Mouse (Mus musculus) lung, embryonic 14.5 days (tissue): ENCODE measurements at regions not wholly inside any gene's neighbourhood (a gene's known extent, or its start where the extent isn't known, plus 50 kb on each side); places are given as distances from the start of the nearest gene placed in this dataset.

Source experiments
- ATAC-seq: fragments of 200-750 bp; cut with Nextera tagmentation; 2 replicates; pipeline ENCODE4 v1.8.0; 2017; ENCODE audit warnings: mild to moderate bottlenecking, moderate TSS enrichment, moderate library complexity; ENCODE audit not compliant: insufficient read depth
- DNase-seq: peaks from one replicate; pipeline ENCODE4 v3.0.0-alpha.2; 2015
- H3K27ac ChIP-seq: fragments of 300-500 bp; sonication (generic); 2 replicates; pipeline ENCODE4 v1.5.1; 2014; ENCODE audit warnings: low read depth, mild to moderate bottlenecking, moderate library complexity
- H3K27me3 ChIP-seq: fragments of 300-500 bp; sonication (generic); 2 replicates; pipeline ENCODE4 v1.6.1; 2014; ENCODE audit warnings: low read length, control low read depth; ENCODE audit not compliant: insufficient read depth
- H3K36me3 ChIP-seq: fragments of 300-500 bp; sonication (generic); 2 replicates; pipeline ENCODE4 v1.6.1; 2014; ENCODE audit warnings: control low read depth; ENCODE audit not compliant: insufficient read depth
- H3K4me1 ChIP-seq: fragments of 300-500 bp; sonication (generic); 2 replicates; pipeline ENCODE4 v1.6.1; 2014; ENCODE audit warnings: antibody characterized with exemption, control low read depth; ENCODE audit not compliant: insufficient read depth
- H3K4me2 ChIP-seq: fragments of 300-500 bp; sonication (generic); 2 replicates; pipeline ENCODE4 v1.6.1; 2014; ENCODE audit warnings: mild to moderate bottlenecking
- H3K4me3 ChIP-seq: fragments of 300-500 bp; sonication (generic); 2 replicates; pipeline ENCODE4 v1.5.1; 2014; ENCODE audit warnings: low read depth, low read length
- H3K9ac ChIP-seq: fragments of 300-500 bp; sonication (generic); 2 replicates; pipeline ENCODE4 v1.6.1; 2014
- H3K9me3 ChIP-seq: fragments of 300-500 bp; sonication (generic); 2 replicates; pipeline ENCODE4 v1.6.1; 2016; ENCODE audit warnings: low read depth, low read length, control low read depth
- CTCF ChIP-seq: IDR thresholded peaks from 2 replicates; pipeline ENCODE4 v1.5.1; 2016; ENCODE audit warnings: antibody characterized with exemption, low read depth
- WGBS: fragments of 180-500 bp; shearing (Covaris S2); extraction: QIAGEN DNeasy Blood & Tissue Kit; methylation state at CpG from one replicate; pipeline ENCODE4 v1.1.7; 2014; 5-methylcytosine and 5-hydroxymethylcytosine counted together

GRCm38 (mm10) chr8:56412026-56412425 is 117.6 kb downstream of the Hpgd start:
- DNase-seq (peak; percentile 7), ATAC-seq (no peak)
- Histone ChIP-seq H3K36me3 (no peaks in the 10 kb centered on the region), H3K27me3 (no peaks in the 10 kb centered on the region), H3K4me3 (no peak overlapping the region), H3K4me2 (no peak overlapping the region), H3K4me1 (0 out of 2 replicates have a peak, but pooled peaks cover 3% of the 10 kb centered on the region), H3K27ac (no peak overlapping the region), H3K9ac (no peak overlapping the region), H3K9me3 (no peaks in the 10 kb centered on the region)
- 54% methylated on average over 3 of the region's 3 CpGs for WGBS
- TF ChIP-seq CTCF = no peak

GRCm38 (mm10) chr8:56410412-56410811 is 116.0 kb downstream of the Hpgd start:
- WGBS = 35% methylated on average over 1 of the region's 1 CpGs

GRCm38 (mm10) chr8:56407267-56407666 is 112.9 kb downstream of the Hpgd start:
- H3K27ac ChIP-seq = no peak overlapping the region
- no peak overlapping the region for H3K9ac ChIP-seq
- H3K9me3 ChIP-seq = no peaks in the 10 kb centered on the region; the same call in 1 of the 2 replicates
- no peaks in the 10 kb centered on the region for H3K27me3 ChIP-seq
- no peaks in the 10 kb centered on the region for H3K36me3 ChIP-seq
- 0 out of 2 replicates have a peak, but pooled peaks cover 3% of the 10 kb centered on the region for H3K4me1 ChIP-seq
- no peak for ATAC-seq
- 27% methylated on average over 2 of the region's 2 CpGs for WGBS
- H3K4me2 ChIP-seq = no peak overlapping the region
- TF ChIP-seq CTCF = no peak
- no peak overlapping the region for H3K4me3 ChIP-seq
- no peak for DNase-seq

More at GRCm38 (mm10) chr8:56410412-56410811, 116.0 kb downstream of the Hpgd start:
- Histone ChIP-seq H3K4me3 (no peak overlapping the region), H3K4me2 (no peak overlapping the region), H3K27me3 (no peaks in the 10 kb centered on the region), H3K9me3 (no peaks in the 10 kb centered on the region), H3K9ac (no peak overlapping the region), H3K27ac (no peak overlapping the region), H3K36me3 (no peaks in the 10 kb centered on the region), H3K4me1 (0 out of 2 replicates have a peak, but pooled peaks cover 3% of the 10 kb centered on the region)
- DNase-seq = peak; percentile 37
- no peak for ATAC-seq
- TF ChIP-seq CTCF = no peak

DNA sequence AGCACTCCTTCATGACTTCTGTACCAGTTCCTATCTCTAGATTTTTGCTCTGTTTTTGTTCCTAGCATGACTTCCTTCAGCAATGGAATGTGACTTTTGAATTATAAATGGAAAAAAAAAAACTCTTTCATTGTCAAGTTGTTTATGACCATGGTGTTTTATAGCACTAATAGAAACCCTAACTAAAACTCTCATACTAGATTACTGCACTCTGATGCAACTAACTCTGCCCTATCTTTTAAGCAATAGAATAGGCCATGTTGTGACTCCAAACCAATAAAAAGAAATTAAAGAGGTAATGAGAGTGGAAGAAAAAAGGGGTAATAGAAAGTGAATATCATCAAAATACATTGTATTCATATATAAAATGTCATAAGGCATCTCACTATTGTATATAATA is 111.9 kb downstream of the Hpgd start:
- no peaks in the 10 kb centered on the region for H3K27me3 ChIP-seq
- H3K36me3 ChIP-seq = no peaks in the 10 kb centered on the region
- H3K27ac ChIP-seq = no peak overlapping the region
- DNase-seq = no peak
- H3K9me3 ChIP-seq = no peaks in the 10 kb centered on the region; the same call in 1 of the 2 replicates
- TF ChIP-seq CTCF = no peak
- H3K4me1 ChIP-seq = 0 out of 2 replicates have a peak, but pooled peaks cover 3% of the 10 kb centered on the region
- H3K9ac ChIP-seq = no peak overlapping the region
- no peak overlapping the region for H3K4me3 ChIP-seq
- no peak overlapping the region for H3K4me2 ChIP-seq
- ATAC-seq = no peak

DNA sequence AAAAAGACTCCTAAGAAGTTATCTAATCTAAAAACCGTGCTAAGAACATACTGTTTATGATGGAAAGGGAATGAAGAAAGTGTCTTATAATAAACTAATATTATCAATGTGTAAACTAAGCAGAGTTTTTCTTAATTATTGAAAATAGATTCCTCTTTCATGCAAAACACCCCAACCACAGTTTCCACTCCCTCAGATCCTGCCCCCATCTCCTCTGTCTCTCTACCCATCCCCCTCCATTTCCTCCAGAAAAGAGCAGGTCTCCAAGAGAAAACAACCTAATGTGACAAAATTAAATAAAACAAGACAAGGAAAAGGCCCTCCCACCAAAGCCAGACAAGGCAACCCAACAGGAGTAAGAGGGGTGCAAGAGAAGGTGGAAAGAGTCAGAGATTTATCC is 103.2 kb downstream of the Hpgd start:
- ATAC-seq = no peak
- no peak for TF ChIP-seq CTCF
- Histone ChIP-seq H3K9me3 (no peaks in the 10 kb centered on the region; the same call in 1 of the 2 replicates), H3K27me3 (no peaks in the 10 kb centered on the region), H3K4me3 (no peak overlapping the region), H3K4me1 (no peaks in the 10 kb centered on the region), H3K27ac (no peak overlapping the region), H3K36me3 (no peaks in the 10 kb centered on the region), H3K9ac (no peak overlapping the region), H3K4me2 (no peak overlapping the region)
- DNase-seq = no peak
- WGBS = 62% methylated on average over 1 of the region's 1 CpGs

- no peak overlapping the region for H3K4me2 ChIP-seq
- H3K9ac ChIP-seq = no peak overlapping the region
- TF ChIP-seq CTCF = no peak
- ATAC-seq (peak; percentile 89), DNase-seq (peak; percentile 84)
- no peak overlapping the region for H3K4me3 ChIP-seq
- no peaks in the 10 kb centered on the region for H3K27me3 ChIP-seq
- H3K9me3 ChIP-seq = no peaks in the 10 kb centered on the region
- H3K4me1 ChIP-seq = no peaks in the 10 kb centered on the region
- H3K27ac ChIP-seq = no peak overlapping the region
- H3K36me3 ChIP-seq = no peaks in the 10 kb centered on the region
- 28% methylated on average over 1 of the region's 1 CpGs for WGBS
These were observed 102.0 kb downstream of the Hpgd start for GRCm38 (mm10) chr8:56396352-56396751.

DNA sequence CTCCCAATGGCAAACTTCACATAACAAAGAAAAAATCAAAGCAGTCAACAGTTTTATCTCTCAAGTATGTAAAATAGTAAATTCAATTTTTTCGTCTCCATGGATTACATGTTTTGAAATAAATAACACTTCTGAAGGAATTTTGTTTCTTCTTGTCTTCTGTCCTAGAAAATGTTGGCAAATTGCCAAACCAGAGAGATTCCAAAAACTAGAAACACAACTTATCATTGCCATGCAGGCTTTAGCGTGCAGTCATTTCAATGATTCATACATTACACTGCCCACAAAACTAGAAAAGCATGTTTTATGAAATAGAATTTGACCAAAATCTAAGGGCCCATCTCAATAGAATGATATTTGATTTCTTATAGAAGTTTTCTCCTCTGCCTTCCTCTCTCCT is 98.2 kb downstream of the Hpgd start:
- Histone ChIP-seq H3K4me2 (no peak overlapping the region), H3K27me3 (no peaks in the 10 kb centered on the region), H3K9ac (no peak overlapping the region), H3K4me1 (no peaks in the 10 kb centered on the region), H3K4me3 (no peak overlapping the region), H3K36me3 (no peaks in the 10 kb centered on the region), H3K9me3 (no peaks in the 10 kb centered on the region), H3K27ac (no peak overlapping the region)
- TF ChIP-seq CTCF = no peak
- WGBS = 36% methylated on average over 2 of the region's 2 CpGs
- peak; percentile 77 for DNase-seq
- ATAC-seq = no peak

DNA sequence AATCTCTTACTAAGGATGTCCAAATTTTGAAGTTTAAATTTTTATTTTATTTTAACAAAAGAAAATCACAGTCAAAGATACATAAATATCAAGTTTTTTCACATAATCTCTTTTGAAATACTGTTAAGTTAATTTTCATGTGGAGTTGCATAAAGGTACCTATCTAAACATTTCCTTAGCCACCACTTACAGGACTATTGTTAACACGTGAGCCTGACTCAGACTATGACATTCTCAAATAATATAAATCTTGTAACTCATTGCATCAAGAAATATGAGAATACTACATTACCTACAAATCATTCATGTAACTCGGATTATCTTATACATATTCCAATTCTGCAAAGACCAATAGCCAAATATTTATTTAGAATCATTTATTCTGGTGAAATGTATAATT is 97.8 kb downstream of the Hpgd start:
- ATAC-seq = no peak
- DNase-seq = no peak
- no peaks in the 10 kb centered on the region for H3K4me1 ChIP-seq
- H3K4me3 ChIP-seq = no peak overlapping the region
- H3K36me3 ChIP-seq = no peaks in the 10 kb centered on the region
- H3K9me3 ChIP-seq = no peaks in the 10 kb centered on the region
- no peak overlapping the region for H3K4me2 ChIP-seq
- no peaks in the 10 kb centered on the region for H3K27me3 ChIP-seq
- 50% methylated on average over 2 of the region's 2 CpGs for WGBS
- TF ChIP-seq CTCF = no peak
- no peak overlapping the region for H3K27ac ChIP-seq
- H3K9ac ChIP-seq = no peak overlapping the region
